Mouse (Mus musculus) gastrocnemius, postnatal 25 days (tissue): ENCODE measurements around the gene Gm49661. TPM values are rescaled to one million over a fixed set of nuclear protein-coding genes. Genes with fewer than 3 reads are reported as not detected.

ENCODE experiments used
- DNase-seq: peaks from one replicate; pipeline ENCODE4 v3.0.0; 2022
- long read RNA-seq, 2 experiments: library from polyadenylated mRNA; stranded (forward); transcript quantifications; one replicate each; pipeline ENCODE4 v2.0.0; 2021
- total RNA-seq, 2 experiments: library from RNA; stranded (reverse); gene quantifications; 1 replicate in 1 of 2; 2 replicates in 1 of 2; pipeline ENCODE4 v1.2.3; 2021

Gm49661 gene
- not detected for total RNA-seq
- long read RNA-seq, experiment 1, result 0 reads
- long read RNA-seq, experiment 2, result 0 reads

DNA sequence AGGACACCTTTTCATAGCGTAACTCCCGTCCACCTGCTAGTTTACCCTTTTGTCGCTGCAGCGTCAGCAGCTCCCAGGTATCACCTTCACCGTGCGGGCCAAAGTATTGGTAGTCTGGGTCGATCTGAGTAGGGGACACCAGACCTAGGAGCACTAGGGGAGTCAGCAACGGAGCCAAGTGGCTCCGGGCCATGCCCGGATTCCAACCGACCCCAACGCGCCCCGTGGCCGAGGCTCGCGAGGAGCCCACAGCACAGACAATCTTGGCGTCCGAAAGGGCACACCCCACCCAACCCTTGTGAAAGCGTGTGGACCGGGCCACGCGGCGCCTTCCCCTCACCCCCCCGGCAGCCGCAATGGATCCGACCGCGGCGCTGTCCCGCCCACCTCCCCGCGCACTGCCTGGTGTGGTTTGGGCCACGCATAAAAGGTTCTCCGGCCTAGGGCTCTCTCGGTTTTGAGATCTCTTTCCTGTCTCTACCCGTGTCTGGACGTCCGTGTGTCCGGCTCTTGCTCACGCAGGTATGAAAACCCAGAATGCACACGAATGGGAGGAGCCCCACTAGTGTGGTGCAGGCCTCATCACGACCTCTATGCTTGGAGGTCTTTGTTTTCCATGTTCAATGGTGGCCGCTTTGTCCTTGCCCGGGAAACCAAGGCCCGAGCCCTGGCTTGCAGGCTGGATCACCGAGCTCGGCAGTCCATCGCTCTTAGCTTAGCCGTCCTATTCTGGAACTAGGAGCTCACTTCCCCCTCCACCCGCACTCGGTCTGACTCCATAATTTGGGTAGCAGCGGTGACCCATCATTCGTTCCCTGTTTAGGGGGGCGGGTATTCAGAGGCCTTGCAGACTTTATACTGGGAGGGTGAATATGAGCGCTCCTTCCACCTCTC, at the start of gene Gm49661, which contains the start of the genes Prdx2 and Rnaseh2a:
TSS of gene Gm49661 (minus strand) at position 193 of the 894 bp plus-strand sequence.
TSS of gene Prdx2 (plus strand) at position 347 of the 894 bp plus-strand sequence.
TSS of gene Rnaseh2a (minus strand) at position 527 of the 894 bp plus-strand sequence.
- peak; percentile 75 for DNase-seq

DNA sequence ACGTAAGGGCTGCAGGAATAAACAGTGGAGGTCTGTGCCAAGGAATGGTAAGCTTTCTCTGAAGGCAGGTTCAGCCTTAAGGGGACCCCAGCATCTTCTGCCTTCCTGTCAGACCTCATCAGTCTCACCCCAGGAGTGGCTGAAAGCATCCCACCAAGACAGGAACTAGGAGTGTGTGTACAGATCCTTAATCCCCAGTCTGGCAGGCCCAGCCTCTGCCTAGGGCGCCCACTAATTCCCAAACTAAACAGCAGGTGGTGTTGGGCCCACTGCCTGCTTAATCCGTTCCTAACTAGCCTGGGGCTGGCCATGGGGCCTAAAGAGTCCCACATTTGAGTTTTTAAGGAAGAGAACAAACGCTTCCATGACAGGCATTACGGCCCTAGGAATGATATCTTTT, 48.0 kb upstream of the Gm49661 start:
- no peak for DNase-seq

DNA sequence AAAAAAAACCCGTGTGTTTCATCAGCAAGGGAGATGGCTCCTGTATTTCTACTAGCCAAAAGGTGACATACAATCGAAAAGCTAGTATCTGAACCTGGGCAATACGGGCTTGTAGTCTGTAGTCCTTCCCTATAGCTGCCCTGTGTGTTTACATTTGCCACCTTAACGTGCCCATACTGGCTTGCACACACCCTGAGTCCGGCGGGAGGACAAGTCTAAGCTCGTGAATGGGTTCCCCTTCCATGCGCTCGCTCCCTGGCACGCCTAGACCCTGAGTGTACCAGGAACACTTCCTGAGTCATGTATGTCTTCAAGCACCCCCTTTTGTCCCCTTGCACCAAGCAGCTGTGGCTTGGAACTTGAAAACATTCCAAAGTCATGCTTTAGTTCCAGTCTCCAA, 47.5 kb upstream of the Gm49661 start:
- DNase-seq, result no peak

DNA sequence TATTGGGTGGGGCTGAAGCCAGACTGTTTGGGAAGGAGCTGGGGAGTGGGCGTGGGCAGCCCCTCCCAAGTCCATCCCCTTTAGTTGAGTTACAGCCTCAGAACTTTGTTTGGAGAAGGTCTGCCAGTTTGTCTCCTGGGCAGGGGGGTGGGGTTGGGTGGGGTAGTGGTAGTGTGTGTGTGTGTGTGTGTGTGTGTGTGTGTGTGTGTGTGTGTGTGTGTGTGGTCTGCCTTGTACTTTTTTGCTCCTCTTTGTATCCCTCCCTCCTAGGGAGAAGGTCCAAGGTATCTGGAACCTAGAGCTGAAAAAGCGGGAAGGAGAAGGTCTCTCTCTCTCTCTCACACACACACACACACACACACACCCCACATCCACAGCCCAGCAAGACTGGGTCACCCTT, 45.2 kb upstream of the Gm49661 start, which contains the start of gene Best2:
TSS of gene Best2 (minus strand) at position 101 of the 400 bp plus-strand sequence.
- no peak for DNase-seq

DNA sequence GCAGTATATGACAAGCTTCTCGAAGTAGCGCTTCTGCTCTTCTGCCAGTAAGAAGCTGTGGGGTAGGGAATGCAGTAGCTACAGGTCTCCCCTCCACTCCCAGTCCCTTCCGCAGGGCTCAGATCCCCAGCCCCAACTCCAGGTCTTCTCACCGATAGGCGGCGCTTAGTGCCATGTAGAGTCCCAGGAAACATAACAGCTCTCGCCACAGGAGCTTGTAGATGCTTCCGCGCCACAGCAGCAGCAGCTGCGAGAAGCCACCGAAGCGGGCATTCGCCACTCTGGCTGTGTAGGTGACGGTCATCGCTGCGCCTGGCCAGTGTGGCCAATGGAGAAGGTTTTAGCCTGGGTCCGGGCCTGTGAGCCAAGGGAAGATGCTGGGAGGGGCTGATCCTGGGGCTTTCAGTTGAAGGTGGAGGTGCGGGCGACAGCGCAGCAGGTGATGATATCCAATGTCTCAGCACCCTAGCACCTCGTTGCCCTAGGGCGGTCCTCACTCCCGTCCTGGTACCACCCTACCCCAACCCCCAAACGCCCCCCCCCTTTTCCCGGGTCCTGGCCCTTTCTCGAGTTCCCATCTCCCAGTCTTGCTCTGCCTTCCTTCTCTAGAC, 44.1 kb upstream of the Gm49661 start:
- DNase-seq, result no peak

DNA sequence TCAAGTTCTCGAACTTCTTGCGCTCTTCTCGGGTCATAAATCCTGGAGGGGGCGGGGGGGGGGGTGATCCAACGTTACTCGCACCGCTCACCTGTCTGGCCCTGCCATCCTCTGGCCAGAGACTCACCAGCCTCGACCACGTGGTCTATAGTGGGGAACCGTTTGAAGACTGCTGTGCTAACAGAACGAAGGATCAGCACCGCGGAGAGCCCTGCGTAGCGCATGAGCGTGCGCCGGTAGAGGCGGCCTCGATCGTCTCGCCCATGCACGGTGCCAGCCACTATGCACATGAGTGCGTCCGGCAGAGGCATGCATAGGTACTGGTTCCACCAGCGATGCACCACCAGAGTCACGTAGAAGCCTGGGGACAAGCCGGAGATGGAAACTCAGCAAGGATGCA, 42.0 kb upstream of the Gm49661 start:
- DNase-seq, result no peak

DNA sequence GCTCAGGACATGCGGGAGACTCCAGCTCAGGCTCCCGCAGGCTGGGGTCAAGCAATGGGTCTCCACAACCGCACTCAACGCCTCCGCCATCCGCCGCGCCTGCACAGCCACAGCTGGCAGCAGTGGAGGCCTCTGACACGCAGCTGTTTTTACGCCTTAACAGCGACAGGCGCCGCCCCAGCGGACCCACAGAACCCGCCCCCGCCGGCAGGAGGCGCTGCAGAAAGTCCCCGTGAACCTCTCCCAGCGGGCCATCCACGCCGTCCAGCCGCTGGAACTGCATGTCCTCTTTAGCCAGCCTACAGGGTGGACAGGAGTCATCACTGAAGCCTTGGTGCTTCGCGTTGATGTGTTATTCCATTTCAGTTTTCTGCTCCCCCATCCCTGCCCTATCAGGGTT, 38.5 kb upstream of the Gm49661 start:
- DNase-seq, result no peak

DNA sequence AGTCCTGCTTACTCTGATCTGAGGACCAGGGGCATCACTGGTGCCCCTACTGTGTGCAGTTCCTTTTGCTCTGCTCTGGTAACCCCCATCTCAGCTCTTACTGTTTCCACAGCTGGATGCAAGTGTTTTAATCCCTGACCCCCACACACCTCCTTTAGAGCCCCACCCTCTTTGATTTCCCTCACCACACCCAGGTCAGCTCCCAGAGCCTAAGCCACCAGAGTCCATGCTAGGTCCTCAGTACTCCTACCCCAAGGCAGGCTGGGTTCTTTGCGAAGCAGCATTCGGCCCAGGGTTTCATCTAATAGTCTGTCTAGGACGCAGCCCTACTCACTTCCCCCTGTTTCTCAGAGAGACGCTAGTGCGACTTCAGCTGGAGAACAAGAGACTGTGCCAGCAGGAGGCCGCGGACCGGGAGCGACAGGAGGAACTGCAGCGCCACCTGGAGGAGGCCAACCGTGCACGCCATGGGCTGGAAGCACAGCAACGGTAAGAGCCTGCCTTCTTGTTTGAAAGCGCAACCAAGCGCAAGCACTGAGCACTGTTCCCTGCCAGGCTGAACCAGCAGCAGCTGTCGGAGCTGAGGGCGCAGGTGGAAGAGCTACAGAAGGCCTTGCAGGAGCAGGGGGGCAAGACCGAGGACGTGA, 28.5 kb upstream of the Gm49661 start:
- DNase-seq, result peak; percentile 83

DNA sequence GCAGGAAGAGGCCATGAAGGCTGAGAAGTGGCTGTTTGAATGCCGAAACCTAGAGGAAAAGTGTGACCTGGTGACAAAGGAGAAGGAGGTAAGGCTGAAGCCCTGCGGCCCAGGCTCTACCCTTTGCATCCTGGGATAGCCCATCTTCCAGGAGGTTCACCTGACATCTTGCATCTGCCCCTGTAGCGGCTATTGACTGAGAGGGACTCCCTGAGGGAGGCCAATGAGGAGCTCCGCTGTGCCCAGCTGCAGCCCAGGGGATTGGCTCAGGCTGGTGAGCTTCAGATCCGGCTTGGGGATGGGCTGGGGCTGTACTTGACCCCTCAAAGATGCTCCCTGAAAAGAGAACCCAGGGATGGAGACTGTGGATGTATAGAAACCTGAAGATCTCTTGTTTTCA, 27.7 kb upstream of the Gm49661 start:
- DNase-seq, result no peak

DNA sequence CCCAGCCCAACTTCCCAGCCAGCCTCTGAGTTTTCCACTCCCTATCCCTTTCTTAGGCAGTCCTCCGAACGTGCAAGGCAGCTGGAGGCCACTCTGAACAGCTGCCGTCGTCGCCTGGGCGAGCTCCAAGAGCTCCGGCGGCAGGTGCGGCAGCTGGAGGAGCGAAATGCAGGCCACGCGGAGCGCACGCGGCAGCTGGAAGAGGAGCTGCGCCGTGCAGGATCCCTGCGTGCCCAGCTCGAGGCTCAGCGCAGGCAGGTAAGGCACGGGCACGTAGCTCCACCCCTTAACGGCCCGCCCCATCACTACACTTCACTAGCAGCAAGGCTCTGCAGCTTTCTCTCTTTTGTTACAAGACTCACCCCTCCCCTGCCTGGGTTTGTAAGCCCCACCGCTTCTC, 26.4 kb upstream of the Gm49661 start:
- no peak for DNase-seq

DNA sequence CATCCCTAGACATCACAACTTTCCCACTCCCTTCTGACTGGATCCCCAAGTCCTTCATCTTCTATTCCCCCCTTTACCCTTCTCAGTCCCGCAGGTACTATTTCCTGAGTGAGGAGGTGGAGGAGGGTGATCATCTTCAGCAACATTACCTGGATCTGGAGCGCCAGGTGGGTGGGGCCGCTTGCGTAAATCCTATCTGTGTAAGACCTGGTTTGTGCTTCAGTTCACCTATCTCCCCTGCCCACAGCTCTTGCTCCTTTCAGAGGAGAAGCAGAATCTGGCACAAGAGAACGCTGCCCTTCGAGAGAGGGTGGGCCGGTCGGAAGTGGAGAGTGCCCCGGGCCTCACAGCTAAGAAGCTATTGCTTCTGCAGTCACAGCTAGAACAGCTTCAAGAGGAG, 25.1 kb upstream of the Gm49661 start:
- no peak for DNase-seq

DNA sequence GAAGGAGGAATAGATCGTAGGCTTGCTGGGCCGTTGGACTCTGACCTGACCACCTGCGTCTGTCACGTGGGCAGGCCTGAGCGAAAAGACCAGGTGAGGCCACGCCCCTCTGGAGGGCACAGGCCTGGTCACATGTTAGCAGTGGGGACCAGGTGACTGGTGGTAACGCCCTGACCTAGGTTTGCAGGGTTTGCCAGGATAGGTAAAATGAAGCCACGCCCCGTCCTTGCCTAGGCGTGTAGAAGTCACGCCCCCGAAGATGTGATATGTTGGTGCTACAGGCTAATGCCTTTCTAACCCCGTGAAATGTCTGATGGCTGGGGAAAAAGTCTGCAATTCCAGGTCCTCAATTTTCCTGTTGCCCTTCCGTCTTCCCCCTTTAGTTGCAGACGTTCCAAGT, 21.6 kb upstream of the Gm49661 start:
- DNase-seq, result no peak

DNA sequence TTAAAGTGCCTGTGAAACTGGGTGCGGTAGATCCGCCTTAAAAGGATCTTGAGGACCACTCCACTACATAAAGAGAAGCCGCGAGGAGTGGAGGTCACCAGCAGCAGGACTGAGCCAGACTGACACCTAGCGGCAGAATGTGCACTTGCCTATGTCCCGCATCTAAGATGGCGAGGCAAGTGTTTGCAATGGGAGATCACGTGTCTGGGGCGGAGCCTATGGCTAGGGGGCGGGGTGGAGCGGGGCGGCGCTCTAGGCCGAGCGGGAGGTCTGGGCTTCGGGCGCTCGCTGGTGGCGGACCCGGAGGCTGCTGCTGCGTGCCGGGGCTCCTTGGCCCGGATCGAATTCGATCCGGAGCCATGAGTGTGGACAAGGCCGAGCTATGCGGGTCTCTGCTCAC, 21.1 kb upstream of the Gm49661 start, which contains the start of gene Hook2:
TSS of gene Hook2 (plus strand) at position 255 of the 400 bp plus-strand sequence.
- peak; percentile 96 for DNase-seq

DNA sequence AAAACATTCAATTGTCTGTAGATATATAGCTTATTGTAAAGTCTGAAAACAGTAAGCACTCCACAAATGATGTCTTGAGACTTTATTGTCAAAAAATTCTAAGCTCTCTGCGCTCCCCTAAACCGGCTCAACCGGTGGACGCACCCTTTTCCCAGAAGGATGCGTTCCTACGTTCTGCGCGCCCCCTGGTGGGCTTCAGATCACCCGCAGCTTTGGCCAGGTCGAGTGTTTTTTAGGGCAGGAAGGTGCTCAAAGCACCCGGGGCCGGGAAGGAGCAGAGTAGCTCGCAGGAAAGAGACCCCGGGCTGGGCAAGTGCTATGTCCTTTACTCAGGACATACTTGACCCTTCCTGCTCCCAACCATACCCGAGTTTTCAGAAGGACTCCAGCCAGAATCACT, 20.6 kb upstream of the Gm49661 start:
- DNase-seq, result peak; percentile 88

DNA sequence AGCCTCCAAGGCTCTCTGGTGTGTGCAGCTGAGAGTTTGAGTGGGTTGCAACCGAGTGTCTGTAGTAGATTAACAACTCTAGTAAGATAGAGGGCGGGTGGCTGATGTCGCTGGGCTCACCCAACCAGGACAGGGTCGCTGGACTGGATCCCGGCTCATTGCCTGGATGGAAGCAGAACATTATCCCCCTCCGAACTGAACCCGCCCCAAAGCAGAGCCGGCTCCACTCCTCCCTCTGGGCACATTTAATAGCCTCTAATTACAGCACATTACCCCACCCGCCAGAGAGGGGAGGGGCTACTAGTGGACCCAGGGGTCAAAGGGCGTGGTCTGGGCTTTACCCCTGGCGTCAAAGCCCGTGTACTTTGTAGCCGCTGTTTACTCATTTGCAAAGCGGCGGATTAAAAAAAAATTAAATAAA, 20.1 kb upstream of the Gm49661 start:
- peak; percentile 70 for DNase-seq

DNA sequence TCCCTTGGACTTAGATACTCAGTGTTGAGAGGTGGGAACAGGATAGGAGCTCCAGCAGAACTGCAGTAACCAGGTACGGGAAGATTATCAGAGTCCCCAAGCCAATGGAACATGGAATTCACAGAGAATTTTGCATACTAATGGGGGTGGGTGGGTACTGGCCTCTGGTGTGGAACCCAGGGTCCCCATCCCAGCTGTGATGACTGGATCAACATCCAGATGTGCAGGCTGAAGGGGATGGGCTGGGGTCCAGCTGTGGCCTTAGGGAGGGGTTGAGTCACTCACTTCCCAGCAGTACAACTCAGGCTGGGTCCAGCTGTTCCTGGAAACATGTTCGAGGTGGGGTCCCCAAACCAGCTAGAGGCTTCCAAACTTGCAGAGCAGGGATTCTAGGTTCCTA, 18.7 kb upstream of the Gm49661 start:
- no peak for DNase-seq

DNA sequence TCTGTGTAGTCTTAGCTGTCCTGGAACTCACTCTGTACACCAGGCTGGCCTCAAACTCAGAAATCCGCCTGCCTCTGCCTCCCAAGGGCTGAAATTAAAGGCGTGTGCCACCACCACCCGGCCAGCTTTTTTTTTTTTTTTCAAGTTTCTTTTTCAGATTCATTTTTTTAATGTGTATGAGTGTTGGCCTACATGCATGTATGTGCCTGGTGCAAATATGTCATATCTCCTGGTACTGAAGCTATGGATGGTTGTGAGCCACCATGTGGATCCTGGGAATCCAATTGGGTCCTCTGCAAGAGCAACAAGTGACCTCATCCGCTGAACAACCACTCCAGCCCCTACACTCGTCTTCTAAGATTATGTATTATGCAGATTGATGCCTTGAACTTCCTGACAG, 18.2 kb upstream of the Gm49661 start:
- no peak for DNase-seq

DNA sequence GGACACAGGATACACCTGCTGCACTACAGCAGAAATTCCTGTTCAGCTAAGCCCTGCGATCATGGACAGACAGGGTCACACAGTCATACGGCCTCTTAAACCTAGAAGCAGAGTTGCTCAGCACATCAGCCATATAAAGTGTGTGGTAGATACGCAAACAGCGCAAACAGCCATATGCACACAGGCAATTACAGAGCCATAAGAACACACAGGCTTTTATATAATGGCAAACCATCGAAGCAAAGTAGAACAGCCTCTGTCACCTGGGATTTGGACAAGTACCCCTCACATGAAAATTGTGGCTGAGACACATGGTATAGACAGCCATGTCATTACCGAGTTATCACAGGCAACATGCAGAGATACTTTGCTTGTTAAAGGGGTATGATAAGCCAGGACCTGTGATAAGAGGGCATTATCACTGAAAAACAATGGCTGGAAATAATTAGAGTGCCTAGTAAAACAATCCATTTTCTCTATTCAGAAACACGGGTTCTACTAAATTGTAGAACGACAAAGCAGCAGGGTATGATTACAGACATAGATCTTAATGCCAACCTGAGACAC, 17.2 kb upstream of the Gm49661 start:
- DNase-seq, result no peak

DNA sequence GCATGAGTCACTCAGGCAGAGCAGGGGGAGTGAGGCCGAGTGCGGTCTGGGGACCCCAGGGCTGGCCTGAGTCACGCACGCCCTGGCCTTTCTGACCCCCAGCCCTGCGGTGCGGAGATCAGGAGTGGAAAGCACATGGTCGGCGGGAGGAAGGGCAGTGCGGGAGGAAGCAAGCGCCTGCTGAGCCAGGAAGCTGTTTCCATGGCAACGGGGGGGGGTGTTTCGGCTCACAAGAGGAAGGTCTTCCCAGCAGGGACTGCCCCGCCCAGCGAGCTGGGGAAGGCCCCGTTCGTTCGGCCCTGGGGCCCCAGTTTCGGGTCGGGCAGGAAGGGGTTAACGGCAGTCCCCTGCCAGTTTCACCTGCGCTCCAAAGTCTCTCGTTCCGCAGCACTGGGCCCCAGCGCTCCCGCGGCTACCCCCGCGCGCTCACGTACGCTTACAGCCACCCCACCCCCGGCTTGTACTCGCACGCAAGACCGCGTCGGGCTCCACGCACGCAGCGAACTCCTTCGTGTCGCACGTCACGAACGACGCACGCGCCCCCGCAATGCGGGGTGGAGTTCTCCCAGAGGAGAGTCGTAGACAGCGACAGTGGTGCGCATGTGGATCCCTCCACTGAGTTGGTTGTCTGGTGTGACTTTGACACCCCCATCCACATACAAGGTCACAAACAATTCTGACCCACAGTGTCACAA, 16.6 kb upstream of the Gm49661 start:
- peak; percentile 88 for DNase-seq

DNA sequence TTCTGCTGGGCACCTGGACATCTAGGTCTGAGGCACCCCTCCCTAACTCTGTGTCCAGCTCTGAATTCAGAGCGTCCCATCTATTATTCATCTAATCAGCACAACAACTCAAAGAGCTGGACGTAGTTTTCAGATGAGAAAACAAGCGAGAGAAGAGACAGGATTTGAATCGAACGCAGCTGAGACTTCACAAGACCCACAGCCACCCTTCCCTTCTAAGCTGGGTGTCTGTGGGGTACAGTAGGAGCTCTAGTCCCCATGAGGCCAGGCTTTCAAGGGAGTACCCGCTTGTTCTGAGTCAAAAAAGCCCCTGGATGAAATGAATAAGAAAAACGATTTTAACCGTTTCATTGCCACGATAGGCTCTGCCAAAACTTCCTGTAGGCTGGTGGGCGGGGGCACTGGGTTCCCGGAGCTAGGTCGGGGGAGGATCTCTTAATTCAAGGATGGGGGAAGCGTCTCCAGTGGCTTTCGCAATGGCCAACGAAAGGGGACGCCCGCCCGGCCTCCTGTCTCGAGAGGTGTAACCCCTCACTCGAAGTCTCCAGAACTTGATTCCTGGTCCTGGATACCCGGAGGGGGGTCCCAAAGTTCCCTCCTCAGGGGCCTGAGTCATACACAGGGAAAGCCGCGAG, 15.9 kb upstream of the Gm49661 start:
- no peak for DNase-seq
